Mouse (Mus musculus) lung, embryonic 16.5 days (tissue): Measurements from ENCODE around the gene Rab22a. TPM values are rescaled to one million over a fixed set of nuclear protein-coding genes. Genes with fewer than 3 reads are reported as not detected.
A peak's percentile ranks its signal among the peaks of the same experiment; 100 is the strongest.

Experiments
- ATAC-seq: fragments of 200-750 bp; cut with Nextera tagmentation; 2 replicates; pipeline ENCODE4 v1.8.0; 2017; ENCODE audit warnings: low read depth, mild to moderate bottlenecking, moderate library complexity
- H3K27ac ChIP-seq: fragments of 300-500 bp; sonication (generic); 2 replicates; pipeline ENCODE4 v1.5.1; 2014; ENCODE audit warnings: mild to moderate bottlenecking, control low read depth, low read length
- H3K27me3 ChIP-seq: fragments of 300-500 bp; sonication (generic); 2 replicates; pipeline ENCODE4 v1.6.1; 2014; ENCODE audit warnings: low read depth, low read length, mixed read lengths; ENCODE audit not compliant: control insufficient read depth, insufficient read depth
- H3K36me3 ChIP-seq: fragments of 300-500 bp; sonication (generic); 2 replicates; pipeline ENCODE4 v1.6.1; 2014; ENCODE audit warnings: low read length; ENCODE audit not compliant: control insufficient read depth, insufficient read depth
- H3K4me1 ChIP-seq: fragments of 300-500 bp; sonication (generic); replicated peaks from 2 replicates; pipeline ENCODE4 v1.6.1; 2014; ENCODE audit warnings: low read length, mixed read lengths; ENCODE audit not compliant: control insufficient read depth, insufficient read depth
- H3K4me2 ChIP-seq: fragments of 300-500 bp; sonication (generic); 2 replicates; pipeline ENCODE4 v1.6.1; 2014; ENCODE audit warnings: low read depth, low read length, control low read depth
- H3K4me3 ChIP-seq: fragments of 300-500 bp; sonication (generic); 2 replicates; pipeline ENCODE4 v1.5.1; 2014; ENCODE audit warnings: mild to moderate bottlenecking, low read length, control low read depth
- H3K9ac ChIP-seq: fragments of 300-500 bp; sonication (generic); 2 replicates; pipeline ENCODE4 v1.6.1; 2014; ENCODE audit warnings: low read length, control low read depth
- H3K9me3 ChIP-seq: fragments of 300-500 bp; sonication (generic); 2 replicates; pipeline ENCODE4 v1.6.1; 2016; ENCODE audit warnings: low read length; ENCODE audit not compliant: control insufficient read depth
- whole genome bisulfite sequencing: fragments of 180-500 bp; shearing (Covaris S2); extraction: QIAGEN DNeasy Blood & Tissue Kit; methylation state at CpG from one replicate; pipeline ENCODE4 v1.1.7; 2014; 5-methylcytosine and 5-hydroxymethylcytosine counted together
- polyA plus RNA-seq: library from polyadenylated mRNA; unstranded; fragments of >200 nt; fragmentation: Nextera tagmentation; extraction: Ambion mirVana; gene quantifications from 2 replicates; pipeline ENCODE4 v1.2.1, GENCODE M21; 2015

Gene Rab22a
- polyA plus RNA-seq, 1 experiment from 2014 or later: 34.1 TPM

GRCm38 (mm10) chr2:173662255-173662950 lies 2.8 kb downstream of the Rab22a start:
- no peaks in the 10 kb centered on the region for H3K27me3 ChIP-seq
- no peak overlapping the region for H3K9ac ChIP-seq
- H3K36me3 ChIP-seq: peaks cover 23% of the 10 kb centered on the region
- 90% methylated on average over 9 of the region's 9 CpGs for WGBS
- no peak overlapping the region for H3K4me3 ChIP-seq
- peaks cover 19% of the 10 kb centered on the region for H3K4me1 ChIP-seq
- H3K4me2 ChIP-seq: no peak overlapping the region
- ATAC-seq: no peak
- no peaks in the 10 kb centered on the region for H3K9me3 ChIP-seq
- no peak overlapping the region for H3K27ac ChIP-seq

DNA sequence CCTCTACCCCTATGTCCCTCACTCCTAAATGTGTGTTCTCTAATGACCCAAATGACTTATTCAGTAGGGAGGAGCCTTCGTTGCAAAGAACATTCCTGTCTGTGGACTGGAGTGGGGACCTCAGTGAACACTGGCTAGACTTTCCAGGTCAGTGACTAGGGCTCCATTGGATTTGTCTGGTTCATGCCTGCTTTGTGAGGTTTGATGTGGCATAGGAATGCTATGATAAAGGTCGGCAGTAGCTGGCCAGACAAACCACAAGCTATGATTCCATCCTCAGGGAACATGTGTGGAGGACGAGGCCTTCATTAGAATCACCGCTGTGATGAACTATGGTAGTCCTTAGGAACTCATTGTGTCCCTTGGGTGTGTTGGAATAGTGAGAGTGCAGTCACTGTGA lies 5.2 kb downstream of the Rab22a start:
- 91% methylated on average over 4 of the region's 4 CpGs for WGBS
- Histone ChIP-seq H3K9ac (no peak overlapping the region), H3K27ac (no peak overlapping the region), H3K9me3 (no peaks in the 10 kb centered on the region), H3K27me3 (no peaks in the 10 kb centered on the region), H3K4me2 (no peak overlapping the region), H3K4me3 (no peak overlapping the region), H3K4me1 (peaks cover 9% of the 10 kb centered on the region), H3K36me3 (peaks cover 26% of the 10 kb centered on the region)
- no peak for ATAC-seq

DNA sequence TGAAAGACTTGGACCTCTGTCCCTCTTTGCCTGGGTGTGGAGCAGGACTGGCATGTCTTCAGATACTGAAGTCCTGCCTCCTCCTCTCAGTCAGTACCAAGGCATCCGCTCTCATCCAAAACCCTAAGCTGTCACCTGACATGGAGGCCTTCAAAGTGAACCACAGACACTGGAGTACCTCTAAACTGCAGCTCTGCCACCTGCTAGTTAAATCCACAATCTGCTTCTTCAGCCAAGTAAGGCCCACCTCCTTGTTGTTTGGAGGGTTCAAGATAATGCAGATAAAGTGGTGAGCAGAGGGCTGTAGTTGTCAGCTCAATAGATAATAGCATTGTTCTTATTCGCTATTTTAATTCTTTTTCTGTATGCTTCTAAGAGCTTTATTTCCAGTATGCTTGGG lies 5.7 kb downstream of the Rab22a start:
- Histone ChIP-seq H3K27ac (no peak overlapping the region), H3K4me3 (no peak overlapping the region), H3K4me1 (peaks cover 9% of the 10 kb centered on the region), H3K27me3 (no peaks in the 10 kb centered on the region), H3K4me2 (no peak overlapping the region), H3K9ac (no peak overlapping the region), H3K9me3 (no peaks in the 10 kb centered on the region), H3K36me3 (peaks cover 26% of the 10 kb centered on the region)
- WGBS: 93% methylated on average over 2 of the region's 2 CpGs
- no peak for ATAC-seq

- peak; percentile 72; the same call in 1 of the 2 replicates for ATAC-seq
- Histone ChIP-seq H3K27ac (no peak overlapping the region), H3K36me3 (peaks cover 22% of the 10 kb centered on the region), H3K9me3 (no peaks in the 10 kb centered on the region), H3K9ac (no peak overlapping the region), H3K4me1 (no peaks in the 10 kb centered on the region), H3K27me3 (no peaks in the 10 kb centered on the region), H3K4me3 (no peak overlapping the region), H3K4me2 (no peak overlapping the region)
- WGBS: 46% methylated on average over 3 of the region's 3 CpGs
These were observed 7.3 kb downstream of the Rab22a start for GRCm38 (mm10) chr2:173666876-173667275.

DNA sequence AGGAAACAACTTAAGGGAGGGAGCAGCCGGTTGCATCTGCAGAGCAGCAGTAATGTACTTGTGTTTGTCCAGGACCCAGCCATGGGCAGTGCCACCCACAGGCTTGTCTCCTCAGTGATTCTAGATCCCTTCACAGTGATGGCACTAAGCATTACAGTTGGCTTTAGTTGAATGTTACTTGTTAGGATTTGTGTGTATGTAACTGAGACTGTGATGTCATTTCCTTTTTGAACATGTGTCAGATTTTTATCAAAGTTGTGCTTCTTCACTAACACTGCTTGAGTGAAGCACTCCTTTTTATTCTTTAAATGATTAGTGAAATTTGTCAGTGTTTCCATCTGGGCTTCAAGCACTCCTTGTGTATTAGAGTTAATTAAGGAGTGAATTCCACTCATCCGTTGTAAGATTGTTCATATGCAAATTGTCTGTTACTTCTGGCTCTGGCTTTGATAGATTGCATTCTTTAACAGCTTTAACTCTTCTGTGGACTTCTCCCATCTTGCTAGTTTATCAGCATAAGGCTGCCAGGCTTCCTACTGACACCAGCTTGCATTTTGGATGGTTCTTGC lies 12.9 kb downstream of the Rab22a start:
- H3K27ac ChIP-seq: no peak overlapping the region
- no peaks in the 10 kb centered on the region for H3K27me3 ChIP-seq
- H3K4me1 ChIP-seq: no peaks in the 10 kb centered on the region
- H3K9me3 ChIP-seq: no peaks in the 10 kb centered on the region
- no peak overlapping the region for H3K9ac ChIP-seq
- no peak for ATAC-seq
- 68% methylated on average over 2 of the region's 2 CpGs for WGBS
- H3K4me2 ChIP-seq: no peak overlapping the region
- H3K4me3 ChIP-seq: no peak overlapping the region
- H3K36me3 ChIP-seq: peaks cover 3% of the 10 kb centered on the region; the same call in 1 of the 2 replicates

GRCm38 (mm10) chr2:173673469-173673868 lies 13.9 kb downstream of the Rab22a start:
- 80% methylated on average over 1 of the region's 1 CpGs for WGBS
- no peak overlapping the region for H3K27ac ChIP-seq

DNA sequence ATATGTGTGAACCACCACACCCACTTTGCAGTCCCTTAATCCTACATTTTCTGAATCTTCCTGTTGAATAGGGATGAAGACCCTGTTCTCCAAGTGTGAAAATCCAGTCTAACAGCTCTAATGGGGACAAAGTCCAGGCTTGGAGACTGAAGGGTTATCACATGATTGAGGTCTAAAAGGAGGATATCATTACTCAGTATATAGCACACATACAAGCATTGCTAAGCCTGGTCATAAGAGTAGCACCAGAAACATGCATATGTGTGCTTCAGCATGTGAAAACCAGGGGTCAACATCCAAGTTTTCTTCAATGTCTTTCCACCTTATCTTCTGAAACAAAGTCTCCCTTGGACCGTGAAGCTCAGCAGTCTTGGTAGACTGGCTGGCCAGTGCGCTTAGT lies 19.0 kb downstream of the Rab22a start:
- no peak overlapping the region for H3K4me3 ChIP-seq
- H3K9me3 ChIP-seq: no peaks in the 10 kb centered on the region
- 97% methylated on average over 2 of the region's 2 CpGs for WGBS
- H3K27me3 ChIP-seq: no peaks in the 10 kb centered on the region
- no peak for ATAC-seq
- no peak overlapping the region for H3K27ac ChIP-seq
- H3K36me3 ChIP-seq: no peaks in the 10 kb centered on the region
- H3K9ac ChIP-seq: no peak overlapping the region
- no peak overlapping the region for H3K4me2 ChIP-seq
- no peaks in the 10 kb centered on the region for H3K4me1 ChIP-seq

More at GRCm38 (mm10) chr2:173673469-173673868, 13.9 kb downstream of the Rab22a start:
- Histone ChIP-seq H3K4me3 (no peak overlapping the region), H3K9me3 (no peaks in the 10 kb centered on the region), H3K4me2 (no peak overlapping the region), H3K36me3 (peaks cover under 1% of the 10 kb centered on the region; the same call in 1 of the 2 replicates), H3K9ac (no peak overlapping the region), H3K27me3 (no peaks in the 10 kb centered on the region), H3K4me1 (no peaks in the 10 kb centered on the region)
- ATAC-seq: no peak

DNA sequence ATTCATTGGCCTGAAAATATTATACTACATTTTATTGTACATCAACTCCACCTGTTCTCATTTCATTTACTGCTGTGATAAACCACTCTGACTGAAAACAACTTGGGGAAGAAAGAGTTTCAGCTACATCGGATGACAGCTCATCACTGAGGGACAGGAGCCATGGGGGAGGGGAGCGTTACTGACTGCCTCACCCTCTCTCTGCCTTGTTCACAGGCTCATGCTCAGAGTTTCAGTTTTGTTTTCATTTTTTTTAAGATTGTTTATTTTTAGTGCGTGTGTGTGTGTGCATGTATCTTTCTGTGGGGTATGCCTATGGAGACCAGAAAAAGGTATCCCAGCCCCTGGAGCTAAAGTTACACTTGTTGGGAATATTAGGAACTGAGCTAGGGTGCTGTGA lies 19.7 kb downstream of the Rab22a start:
- Histone ChIP-seq H3K4me2 (no peak overlapping the region), H3K27ac (no peak overlapping the region), H3K4me3 (no peak overlapping the region), H3K4me1 (no peaks in the 10 kb centered on the region), H3K36me3 (no peaks in the 10 kb centered on the region), H3K9ac (no peak overlapping the region), H3K27me3 (no peaks in the 10 kb centered on the region), H3K9me3 (no peaks in the 10 kb centered on the region)
- ATAC-seq: no peak
- 39% methylated on average over 3 of the region's 3 CpGs for WGBS

GRCm38 (mm10) chr2:173680153-173680552 lies 20.6 kb downstream of the Rab22a start:
- WGBS: 43% methylated on average over 1 of the region's 1 CpGs
- no peak for ATAC-seq
- Histone ChIP-seq H3K4me3 (no peak overlapping the region), H3K36me3 (no peaks in the 10 kb centered on the region), H3K4me2 (no peak overlapping the region), H3K4me1 (no peaks in the 10 kb centered on the region), H3K9ac (no peak overlapping the region), H3K27me3 (no peaks in the 10 kb centered on the region), H3K27ac (no peak overlapping the region), H3K9me3 (no peaks in the 10 kb centered on the region)
